Mouse (Mus musculus) T-helper 17 cell (primary cell): ENCODE measurements around the gene Defb29.

Source experiments
- in situ Hi-C, 2 experiments: fragments of 300-600 bp; cut with MboI, MseI; formaldehyde crosslinking; loops; 1 replicate in 1 of 2; 2 replicates in 1 of 2; pipeline ENCODE4 v1.15.1; 2025; ENCODE audit warnings: high pct_unique_total_duplicates in 2 of 2

Defb29 gene

GRCm38 (mm10) chr2:152500863-152501229 is 39.1 kb downstream of the Defb29 start:
- in situ Hi-C loops = no loop called here

- in situ Hi-C loops = no loop called here
Measured at GRCm38 (mm10) chr2:152500204-152500862, 39.6 kb downstream of the Defb29 start.

- in situ Hi-C loops = no loop called here
Measured at GRCm38 (mm10) chr2:152498020-152498419, 41.9 kb downstream of the Defb29 start.

GRCm38 (mm10) chr2:152493151-152493550 is 46.7 kb downstream of the Defb29 start:
- in situ Hi-C loops = no loop called here

- in situ Hi-C loops = no loop called here
Measured at GRCm38 (mm10) chr2:152490038-152490437, 49.9 kb downstream of the Defb29 start, which contains the start of gene Defb22. Gene Defb22 (minus strand): TSS chr2:152490138.
